Mouse (Mus musculus): ENCODE data around the gene Aspg.

- TF ChIP-seq POLR2A (IDR thresholded peaks at IDR 0.05; ENCODE audit: extremely low read depth, insufficient read depth, low read length) (no peak), CTCF (IDR thresholded peaks at IDR 0.05; ENCODE audit: low read depth, low read length) (no peak)
Observed at GRCm38 (mm10) chr12:112112235-112112634, 5.8 kb downstream of the Aspg start.

Data from liver, adult 2 months (tissue).